In the genomic region with DNA sequence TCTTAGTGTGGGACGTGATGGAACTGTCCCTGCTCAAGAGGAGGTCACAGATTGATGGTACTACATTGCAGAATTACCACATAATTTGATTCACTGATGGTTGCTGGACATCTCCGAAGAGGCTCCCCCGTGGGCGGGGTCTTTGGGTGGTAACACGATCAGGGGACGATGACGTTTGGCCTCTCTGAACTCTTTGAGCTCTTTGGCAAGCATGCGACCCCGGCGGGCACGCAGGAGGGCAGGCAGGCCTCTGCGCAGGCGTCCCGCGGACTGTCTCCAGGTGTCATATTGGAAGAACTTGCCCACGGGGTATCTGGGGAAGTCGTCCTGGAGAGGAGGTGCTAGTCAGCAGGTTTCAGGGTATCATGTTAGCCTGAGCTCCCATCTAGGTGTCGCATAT, we compare ENCODE assay signal across 19 mouse cellular contexts. TPM values are rescaled to one million over a fixed set of nuclear protein-coding genes. Genes with fewer than 3 reads are reported as not detected.
DNase-seq lines count a peak whose midpoint lies in the region; ATAC-seq and TF ChIP-seq lines count a peak whose summit lies in the region.
"Had no signal": no experiment of that assay in that cellular context is flagged by ENCODE, and none has a peak within 500 bp of the region (broad histone marks: within the 10 kb centered on the region; RNA-seq: fewer than 3 reads in every experiment).

No protein-coding gene starts in this region.

- no peak for TF ChIP-seq CTCF in hindbrain, postnatal 0 days (IDR thresholded peaks at IDR 0.05; ENCODE audit: low read depth)
- no peak for TF ChIP-seq CTCF in E14TG2a.4 (conservative IDR thresholded peaks at IDR 0.05; ENCODE audit: low read length)

- no peaks in the 10 kb centered on the region for H3K9me3 ChIP-seq in hindbrain, embryonic 11.5 days (ENCODE audit: control insufficient read depth, low read length)
- H3K9me3 ChIP-seq in hindbrain, postnatal 0 days (ENCODE audit: low read length) = no peaks in the 10 kb centered on the region
- H3K9me3 ChIP-seq in E14TG2a.4 (ENCODE audit: low read length) = no peaks in the 10 kb centered on the region
- no peaks in the 10 kb centered on the region for H3K9me3 ChIP-seq in intestine, embryonic 16.5 days (ENCODE audit: control insufficient read depth, low read length)
- H3K9me3 ChIP-seq: forebrain, embryonic 10.5 days; hindbrain, embryonic 15.5 days had no signal

- H3K36me3 ChIP-seq in hindbrain, embryonic 11.5 days (ENCODE audit: control insufficient read depth, insufficient read depth, low read length) = no peaks in the 10 kb centered on the region
- no peaks in the 10 kb centered on the region for H3K36me3 ChIP-seq in hindbrain, postnatal 0 days (ENCODE audit: insufficient read depth, low read length)
- H3K36me3 ChIP-seq in E14TG2a.4 (ENCODE audit: insufficient read depth, low read length) = no peaks in the 10 kb centered on the region
- no peaks in the 10 kb centered on the region; the same call in 1 of the 2 replicates for H3K36me3 ChIP-seq in intestine, embryonic 16.5 days (ENCODE audit: control insufficient read depth, insufficient read depth, low read length)
- H3K36me3 ChIP-seq: forebrain, embryonic 10.5 days; hindbrain, embryonic 15.5 days had no signal

- no peak overlapping the region for H3K4me3 ChIP-seq in hindbrain, embryonic 11.5 days (ENCODE audit: low read depth, low read length)
- H3K4me3 ChIP-seq in hindbrain, postnatal 0 days (ENCODE audit: low read length) = no peak overlapping the region
- 0 out of 2 replicates have a peak overlapping the region, but pooled peaks have one; percentile 10 for H3K4me3 ChIP-seq in E14TG2a.4 (replicated peaks; ENCODE audit: low read length)
- H3K4me3 ChIP-seq in intestine, embryonic 16.5 days (ENCODE audit: low read length) = peak overlapping the region; percentile 52; the same call in 1 of the 2 replicates
- H3K4me3 ChIP-seq: forebrain, embryonic 10.5 days; heart, adult 2 months; hindbrain, embryonic 15.5 days had no signal

- peaks cover 11% of the 10 kb centered on the region for H3K4me1 ChIP-seq in hindbrain, embryonic 11.5 days (replicated peaks; ENCODE audit: control insufficient read depth, insufficient read depth, low read length)
- no peaks in the 10 kb centered on the region for H3K4me1 ChIP-seq in hindbrain, postnatal 0 days (ENCODE audit: insufficient read depth, low read length)
- H3K4me1 ChIP-seq in E14TG2a.4 (replicated peaks; ENCODE audit: low read depth, low read length) = peaks cover 47% of the 10 kb centered on the region
- H3K4me1 ChIP-seq in intestine, embryonic 16.5 days (ENCODE audit: control insufficient read depth, insufficient read depth, low read length) = 0 out of 2 replicates have a peak, but pooled peaks cover 3% of the 10 kb centered on the region

- no peak for ATAC-seq in hindbrain, embryonic 11.5 days (ENCODE audit: low FRiP score)
- no peak for ATAC-seq in hindbrain, postnatal 0 days
- no peak for ATAC-seq in intestine, embryonic 16.5 days

- 7% methylated on average over 18 of the region's 18 CpGs for WGBS in hindbrain, embryonic 11.5 days
- WGBS in hindbrain, postnatal 0 days = 12% methylated on average over 18 of the region's 18 CpGs
- 20% methylated on average over 18 of the region's 18 CpGs for WGBS in intestine, embryonic 16.5 days

- no peak overlapping the region for H3K9ac ChIP-seq in hindbrain, embryonic 11.5 days (ENCODE audit: low read depth, low read length)
- no peak overlapping the region for H3K9ac ChIP-seq in hindbrain, postnatal 0 days (replicated peaks; ENCODE audit: low read length)
- H3K9ac ChIP-seq in intestine, embryonic 16.5 days (ENCODE audit: low read depth, low read length) = peak overlapping the region; percentile 63; the same call in 1 of the 2 replicates
- H3K9ac ChIP-seq: hindbrain, embryonic 15.5 days had no signal

- H3K27me3 ChIP-seq in hindbrain, embryonic 11.5 days (ENCODE audit: control insufficient read depth, insufficient read depth, low read length) = peaks cover 58% of the 10 kb centered on the region
- H3K27me3 ChIP-seq in hindbrain, postnatal 0 days (ENCODE audit: insufficient read depth, low read length) = peaks cover 53% of the 10 kb centered on the region
- H3K27me3 ChIP-seq in E14TG2a.4 (ENCODE audit: insufficient read depth, low read length) = peaks cover 96% of the 10 kb centered on the region
- H3K27me3 ChIP-seq in intestine, embryonic 16.5 days (replicated peaks; ENCODE audit: control insufficient read depth, insufficient read depth, low read length) = peaks cover 35% of the 10 kb centered on the region; the same call in 1 of the 2 replicates

- H3K27ac ChIP-seq in hindbrain, embryonic 11.5 days (ENCODE audit: low read depth, low read length) = no peak overlapping the region
- no peak overlapping the region for H3K27ac ChIP-seq in hindbrain, postnatal 0 days
- peak overlapping the region; percentile 63; the same call in 1 of the 2 replicates for H3K27ac ChIP-seq in intestine, embryonic 16.5 days (ENCODE audit: low read length)
- H3K27ac ChIP-seq: forebrain, embryonic 10.5 days; heart, adult 2 months; hindbrain, embryonic 15.5 days; kidney, postnatal 0 days had no signal

- H3K4me2 ChIP-seq in hindbrain, embryonic 11.5 days (replicated peaks; ENCODE audit: low read depth, low read length) = no peak overlapping the region
- H3K4me2 ChIP-seq in hindbrain, postnatal 0 days (ENCODE audit: low read depth, low read length) = no peak overlapping the region
- no peak overlapping the region for H3K4me2 ChIP-seq in intestine, embryonic 16.5 days (ENCODE audit: low read depth, low read length)
- H3K4me2 ChIP-seq: hindbrain, embryonic 15.5 days had no signal

- DNase-seq in hindbrain, embryonic 11.5 days (ENCODE audit: low spot score) = peak; percentile 28
- DNase-seq in hindbrain, postnatal 0 days (ENCODE audit: low spot score) = no peak
- DNase-seq in embryo, embryonic 11 days = peak; percentile 62
- no peak for DNase-seq in cerebellum, postnatal 14 days
- no peak for DNase-seq in layer of hippocampus, postnatal 14 days (ENCODE audit: low spot score in 2 of 2)
- no peak for DNase-seq in retina, embryonic 14.5 days (ENCODE audit: low spot score)
- DNase-seq: cerebellum, postnatal 36 days; lung, adult 2 months; right cerebral cortex, postnatal 25 days; thymus, adult 2 months had no signal

RNA-seq across cellular contexts. Expression of a gene that starts 12.9 kb away (rescaled TPM):
- 189 and 268 TPM in 2 replicates for polyA plus RNA-seq in hindbrain, embryonic 11.5 days (2014; fragmentation: Nextera tagmentation; extraction: Ambion mirVana)
- total RNA-seq in hindbrain, postnatal 0 days (2014; rRNA removed) = 262 and 308 TPM in 2 replicates
- 200 and 279 TPM in 2 replicates for polyA plus RNA-seq in hindbrain, postnatal 0 days (2015; fragmentation: Nextera tagmentation; extraction: Ambion mirVana)
- polyA plus RNA-seq in intestine, embryonic 16.5 days (2015; fragmentation: Nextera tagmentation; extraction: Ambion mirVana) = 757 and 778 TPM in 2 replicates
- 100 to 1,000 TPM; 132 to 227 TPM for total RNA-seq in layer of hippocampus, postnatal 14 days (2021)
- total RNA-seq: megakaryocyte progenitor cell, adult 5-6 weeks; MEL had no signal

RNA-seq across cellular contexts. Expression of a gene that starts 16.0 kb away (rescaled TPM):
- polyA plus RNA-seq in hindbrain, embryonic 11.5 days (2014; fragmentation: Nextera tagmentation; extraction: Ambion mirVana) = not detected in 2 replicates
- total RNA-seq in hindbrain, postnatal 0 days (2014; rRNA removed) = 0.32 and 0.68 TPM in 2 replicates
- not detected in 2 replicates for polyA plus RNA-seq in hindbrain, postnatal 0 days (2015; fragmentation: Nextera tagmentation; extraction: Ambion mirVana)
- polyA plus RNA-seq in intestine, embryonic 16.5 days (2015; fragmentation: Nextera tagmentation; extraction: Ambion mirVana) = 1.1 and 1.9 TPM in 2 replicates
- total RNA-seq in layer of hippocampus, postnatal 14 days (2021) = under 1 TPM; 0.09 to 0.12 TPM
- total RNA-seq: heart, adult 2 months; left cerebral cortex, postnatal 36 days; megakaryocyte progenitor cell, adult 5-6 weeks; MEL had no signal
- polyA plus RNA-seq: forebrain, embryonic 10.5 days; heart, adult 2 months; hindbrain, embryonic 15.5 days; kidney, postnatal 0 days; lung, adult 2 months had no signal

Comparison
In these comparisons a context has a peak if more than half of its experiments do, and no peak if none do; other contexts are left out.
1. DNase-seq: peak in hindbrain, embryonic 11.5 days (single experiment) and embryo, embryonic 11 days (single experiment); none in hindbrain, postnatal 0 days (single experiment), cerebellum, postnatal 14 days (0 of 2), layer of hippocampus, postnatal 14 days (0 of 2) and retina, embryonic 14.5 days (single experiment).
2. H3K4me3 ChIP-seq: peak in E14TG2a.4 (single experiment) and intestine, embryonic 16.5 days (single experiment); none in hindbrain, embryonic 11.5 days (single experiment) and hindbrain, postnatal 0 days (single experiment).